Mouse (Mus musculus) MEL (cell line): ENCODE data around the gene Itpr3. TPM values are rescaled to one million over a fixed set of nuclear protein-coding genes. Genes with fewer than 3 reads are reported as not detected.

ENCODE experiments used
- DNase-seq: peaks from one replicate; pipeline ENCODE4 v3.0.0; 2011; ENCODE audit warnings: low read depth, low spot score
- H3K27ac ChIP-seq: 2 replicates; pipeline ENCODE4 v1.5.1; 2012; ENCODE audit warnings: low read depth, mild to moderate bottlenecking, control low read depth, low read length, moderate library complexity; ENCODE audit not compliant: control insufficient read depth
- H3K27me3 ChIP-seq, 2 experiments: fragments of 150-350 bp in 1 of 2; sonication (generic) in 1 of 2; 2 replicates each; pipeline ENCODE4 v1.6.1; 2012; ENCODE audit warnings: low read length in 2 of 2, mild to moderate bottlenecking in 2 of 2, improper control_type of control experiment in 1 of 2, moderate library complexity in 1 of 2; ENCODE audit not compliant: insufficient read depth in 2 of 2, control insufficient read depth in 1 of 2
- H3K36me3 ChIP-seq, 2 experiments: 2 replicates each; pipeline ENCODE4 v1.6.1; 2012 to 2014; ENCODE audit warnings: low read length in 2 of 2, improper control_type of control experiment in 1 of 2, inconsistent platforms in 1 of 2, mild to moderate bottlenecking in 1 of 2; ENCODE audit not compliant: insufficient read depth in 2 of 2, control insufficient read depth in 1 of 2
- H3K4me1 ChIP-seq, 2 experiments: fragments of 150-350 bp in 1 of 2; sonication (generic) in 1 of 2; 2 replicates each; pipeline ENCODE4 v1.6.1; 2012; ENCODE audit warnings: low read length in 2 of 2, improper control_type of control experiment in 1 of 2, mild to moderate bottlenecking in 1 of 2; ENCODE audit not compliant: insufficient read depth in 2 of 2, control insufficient read depth in 1 of 2
- H3K4me3 ChIP-seq, 2 experiments: fragments of 150-350 bp in 1 of 2; sonication (generic) in 1 of 2; 2 replicates each; pipeline ENCODE4 v1.5.1; 2012; ENCODE audit warnings: low read depth in 2 of 2, low read length in 2 of 2, mild to moderate bottlenecking in 2 of 2, moderate library complexity in 2 of 2, control low read depth in 1 of 2, improper control_type of control experiment in 1 of 2; ENCODE audit not compliant: control insufficient read depth in 1 of 2, insufficient read depth in 1 of 2
- H3K79me2 ChIP-seq: 2 replicates; pipeline ENCODE4 v1.6.1; 2012; ENCODE audit warnings: mild to moderate bottlenecking, low read length, moderate library complexity; ENCODE audit not compliant: control insufficient read depth, poor library complexity, insufficient read depth
- H3K9ac ChIP-seq: 2 replicates; pipeline ENCODE4 v1.6.1; 2012; ENCODE audit warnings: low read depth, mild to moderate bottlenecking, control low read depth, low read length, moderate library complexity; ENCODE audit not compliant: control insufficient read depth, poor library complexity, severe bottlenecking
- H3K9me3 ChIP-seq: fragments of 150-350 bp; sonication (generic); replicated peaks from 2 replicates; pipeline ENCODE4 v1.6.1; 2012; ENCODE audit warnings: mild to moderate bottlenecking, low read length, improper control_type of control experiment, moderate library complexity; ENCODE audit not compliant: insufficient read depth
- BHLHE40 ChIP-seq: IDR thresholded peaks from 2 replicates; pipeline ENCODE4 v1.6.1; 2012; ENCODE audit warnings: low read depth, mild to moderate bottlenecking, inconsistent platforms, low read length, improper control_type of control experiment, borderline replicate concordance
- CTCF ChIP-seq, 3 experiments: IDR thresholded peaks in 2 of 3; conservative IDR thresholded peaks in 1 of 3; 2 replicates each; pipeline ENCODE4 v1.5.1; 2011 to 2012; ENCODE audit warnings: low read length in 3 of 3, low read depth in 2 of 3, mild to moderate bottlenecking in 2 of 3, improper control_type of control experiment in 1 of 3, inconsistent platforms in 1 of 3, mixed read lengths in 1 of 3, moderate library complexity in 1 of 3; ENCODE audit not compliant: control insufficient read depth in 1 of 3, insufficient read depth in 1 of 3, poor library complexity in 1 of 3, severe bottlenecking in 1 of 3
- E2F4 ChIP-seq: IDR thresholded peaks from 2 replicates; pipeline ENCODE4 v1.6.1; 2011; ENCODE audit warnings: low read depth, low read length, improper control_type of control experiment, borderline replicate concordance
- ELF1 ChIP-seq: IDR thresholded peaks from 2 replicates; pipeline ENCODE4 v1.6.1; 2014; ENCODE audit warnings: low read depth, mild to moderate bottlenecking, inconsistent platforms, low read length, improper control_type of control experiment, moderate library complexity
- GATA1 ChIP-seq: IDR thresholded peaks from 2 replicates; pipeline ENCODE4 v1.6.1; 2011; ENCODE audit warnings: low read depth, low read length, improper control_type of control experiment
- MAFK ChIP-seq: IDR thresholded peaks from 2 replicates; pipeline ENCODE4 v1.6.1; 2011; ENCODE audit warnings: low read depth, mild to moderate bottlenecking, low read length, improper control_type of control experiment, borderline replicate concordance
- MAX ChIP-seq: IDR thresholded peaks from 2 replicates; pipeline ENCODE4 v1.6.1; 2011; ENCODE audit warnings: low read length, improper control_type of control experiment
- MAZ ChIP-seq: IDR thresholded peaks from 2 replicates; pipeline ENCODE4 v1.6.1; 2012; ENCODE audit warnings: low read depth, mild to moderate bottlenecking, inconsistent platforms, low read length, improper control_type of control experiment
- MYB ChIP-seq: IDR thresholded peaks from 2 replicates; pipeline ENCODE4 v1.6.1; 2011; ENCODE audit warnings: mild to moderate bottlenecking, low read depth, low read length, improper control_type of control experiment
- MYC ChIP-seq: IDR thresholded peaks from 2 replicates; pipeline ENCODE4 v1.6.1; 2011; ENCODE audit warnings: low read depth, mild to moderate bottlenecking, low read length, improper control_type of control experiment, moderate library complexity
- NELFE ChIP-seq: IDR thresholded peaks from 2 replicates; pipeline ENCODE4 v1.6.1; 2011; ENCODE audit warnings: low read depth, low read length, improper control_type of control experiment
- POLR2AphosphoS2 ChIP-seq: IDR thresholded peaks from 2 replicates; pipeline ENCODE4 v1.6.1; 2011; ENCODE audit warnings: low read length, improper control_type of control experiment
- POLR2AphosphoS5 ChIP-seq: IDR thresholded peaks from 2 replicates; pipeline ENCODE4 v1.6.1; 2012; ENCODE audit warnings: low read depth, borderline replicate concordance, mild to moderate bottlenecking, inconsistent platforms, low read length, moderate library complexity, mixed read lengths
- RAD21 ChIP-seq: IDR thresholded peaks from 2 replicates; pipeline ENCODE4 v1.6.1; 2011; ENCODE audit warnings: mild to moderate bottlenecking, low read depth, low read length, improper control_type of control experiment
- SMC3 ChIP-seq: IDR thresholded peaks from 2 replicates; pipeline ENCODE4 v1.6.1; 2011; ENCODE audit warnings: low read depth, low read length, improper control_type of control experiment
- TAL1 ChIP-seq: IDR thresholded peaks from 2 replicates; pipeline ENCODE4 v1.6.1; 2012; ENCODE audit warnings: mild to moderate bottlenecking, inconsistent platforms, low read length, moderate library complexity, mixed read lengths
- TCF12 ChIP-seq: IDR thresholded peaks from 2 replicates; pipeline ENCODE4 v1.6.1; 2014; ENCODE audit warnings: low read depth, mild to moderate bottlenecking, inconsistent platforms, low read length, improper control_type of control experiment, moderate library complexity
- UBTF ChIP-seq: IDR thresholded peaks from 2 replicates; pipeline ENCODE4 v1.6.1; 2012; ENCODE audit warnings: low read depth, mild to moderate bottlenecking, inconsistent platforms, low read length, improper control_type of control experiment, moderate library complexity, borderline replicate concordance; ENCODE audit not compliant: insufficient read depth
- USF1 ChIP-seq: IDR thresholded peaks from 2 replicates; pipeline ENCODE4 v1.6.1; 2014; ENCODE audit warnings: low read depth, mild to moderate bottlenecking, inconsistent platforms, low read length, improper control_type of control experiment, moderate library complexity
- USF2 ChIP-seq, 2 experiments: IDR thresholded peaks; 2 replicates each; pipeline ENCODE4 v1.6.1; 2011 to 2012; ENCODE audit warnings: improper control_type of control experiment in 2 of 2, low read length in 2 of 2, borderline replicate concordance in 1 of 2, inconsistent platforms in 1 of 2, low read depth in 1 of 2, mild to moderate bottlenecking in 1 of 2; ENCODE audit not compliant: insufficient read depth in 1 of 2
- ZC3H11A ChIP-seq: IDR thresholded peaks from 2 replicates; pipeline ENCODE4 v1.6.1; 2012; ENCODE audit warnings: low read depth, mild to moderate bottlenecking, inconsistent platforms, low read length, improper control_type of control experiment
- ZMIZ1 ChIP-seq: IDR thresholded peaks from 2 replicates; pipeline ENCODE4 v1.6.1; 2012; ENCODE audit warnings: low read depth, mild to moderate bottlenecking, inconsistent platforms, low read length, improper control_type of control experiment, moderate library complexity
- ZNF384 ChIP-seq: IDR thresholded peaks from 2 replicates; pipeline ENCODE4 v1.6.1; 2012; ENCODE audit warnings: low read depth, mild to moderate bottlenecking, inconsistent platforms, low read length, improper control_type of control experiment
- polyA plus RNA-seq, 2 experiments: library from polyadenylated mRNA; stranded (reverse) in 1 of 2; unstranded in 1 of 2; fragments of >175 nt in 1 of 2; fragments of >200 nt in 1 of 2; gene quantifications; 2 replicates each; pipeline versions ENCODE4 v1.2.1 to v1.2.4; 2012; ENCODE audit warnings: low replicate concordance in 2 of 2, low read depth in 1 of 2; ENCODE audit not compliant: insufficient read length in 2 of 2, insufficient read depth in 1 of 2, missing spikeins in 1 of 2
- total RNA-seq: library from RNA; depleted of rRNA; stranded (reverse); fragments of 300-350 nt; gene quantifications from 2 replicates; pipeline ENCODE4 v1.2.3, GENCODE M21; 2012

Itpr3 gene
- total and polyA plus RNA-seq, 3 experiments: 7.3 to 11.4 TPM; not detected in 1

GRCm38 (mm10) chr17:27123813-27124375, 66.8 kb downstream of the Itpr3 start:
- Histone ChIP-seq H3K79me2 (no peaks in the 10 kb centered on the region), H3K36me3 (peaks cover 5 to 8% of the 10 kb centered on the region in 2 experiments), H3K4me3 (no peak overlapping the region), H3K27me3 (no peaks in the 10 kb centered on the region), H3K9me3 (no peaks in the 10 kb centered on the region), H3K9ac (no peak overlapping the region), H3K27ac (no peak overlapping the region), H3K4me1 (peaks cover 5 to 13% of the 10 kb centered on the region in 2 experiments; a peak in 3 of 4 replicates)
- DNase-seq: no peak
- TF ChIP-seq USF2 (IDR thresholded peaks at IDR 0.05; ENCODE audit: borderline replicate concordance in 1 of 2, insufficient read depth in 1 of 2, low read depth in 1 of 2, low read length in 2 of 2): no peak
- no peak for TF ChIP-seq POLR2AphosphoS2
- no peak for TF ChIP-seq ELF1
- TF ChIP-seq ZNF384: no peak
- no peak for TF ChIP-seq RAD21
- TF ChIP-seq TAL1: no peak
- TF ChIP-seq MYC: no peak
- TF ChIP-seq UBTF: no peak
- no peak for TF ChIP-seq BHLHE40
- no peak for TF ChIP-seq MAFK
- no peak for TF ChIP-seq MAX
- TF ChIP-seq TCF12: no peak
- no peak for TF ChIP-seq POLR2AphosphoS5
- no peak for TF ChIP-seq MYB
- no peak for TF ChIP-seq GATA1

DNA sequence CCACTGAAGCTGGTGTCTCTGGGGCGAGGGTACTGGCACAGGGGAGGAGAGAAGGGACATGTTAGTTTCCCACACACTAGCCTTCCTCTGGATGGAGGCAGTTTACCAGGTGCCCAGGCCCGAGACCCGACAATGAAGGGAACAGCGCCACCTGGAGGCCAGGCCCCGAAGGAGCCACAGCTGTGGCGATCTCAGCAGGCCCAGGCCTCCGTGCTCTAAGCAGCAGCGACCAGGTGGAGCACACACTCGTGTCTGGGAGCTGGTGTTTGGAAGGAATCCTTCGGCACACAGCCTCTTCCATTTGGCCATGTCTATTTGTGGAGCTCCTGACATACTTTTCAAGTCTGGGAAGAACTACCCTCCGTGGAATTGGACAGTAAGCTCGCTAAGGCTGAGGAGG, 68.1 kb downstream of the Itpr3 start:
- peak; percentile 77 for DNase-seq
- H3K27me3 ChIP-seq: no peaks in the 10 kb centered on the region
- no peaks in the 10 kb centered on the region for H3K9me3 ChIP-seq
- peak overlapping the region; percentile 11; the same call in 1 of the 2 replicates for H3K27ac ChIP-seq
- H3K36me3 ChIP-seq: peaks cover 5 to 8% of the 10 kb centered on the region in 2 experiments
- no peak overlapping the region for H3K4me3 ChIP-seq
- H3K9ac ChIP-seq: no peak overlapping the region
- TF ChIP-seq ELF1 (no peak), CTCF (IDR thresholded peaks at IDR 0.05 in 2 of 3, conservative IDR thresholded peaks at IDR 0.05 in 1 of 3; ENCODE audit: control insufficient read depth in 1 of 3, insufficient read depth in 1 of 3, low read depth in 2 of 3, low read length in 3 of 3, poor library complexity in 1 of 3, severe bottlenecking in 1 of 3) (peak; percentile 90 to 96 (median 91)), ZMIZ1 (no peak), ZNF384 (no peak), USF1 (no peak), E2F4 (no peak), ZC3H11A (peak; percentile 33; the same call in 1 of the 2 replicates), RAD21 (peak; percentile 62), SMC3 (peak; percentile 71), NELFE (no peak), MAZ (no peak)
- peaks cover 5 to 13% of the 10 kb centered on the region in 2 experiments; a peak in 3 of 4 replicates for H3K4me1 ChIP-seq
- no peaks in the 10 kb centered on the region for H3K79me2 ChIP-seq
